Mouse (Mus musculus): ENCODE data around the gene Hist1h1d. TPM values are rescaled to one million over a fixed set of nuclear protein-coding genes. Genes with fewer than 3 reads are reported as not detected.
"Not testable (repeated sequence)": the region's sequence is repeated elsewhere in the genome, so short reads cannot be mapped to it uniquely, and the experiment has no call there.

Gene Hist1h1d
- total and polyA plus RNA-seq, 2 experiments from 2014 or later, result 0.04 to 23.4 TPM

- H3K27me3 ChIP-seq (ENCODE audit: insufficient read depth, low read length), result no peaks in the 10 kb centered on the region
- H3K36me3 ChIP-seq (ENCODE audit: insufficient read depth, low read length), result no peaks in the 10 kb centered on the region
- WGBS, result 20% methylated on average over 7 of the region's 7 CpGs
- DNase-seq (ENCODE audit: low spot score), result no peak
- TF ChIP-seq CTCF (IDR thresholded peaks at IDR 0.05), result no peak
- peaks cover 10% of the 10 kb centered on the region for H3K4me1 ChIP-seq (ENCODE audit: insufficient read depth, low read length)
- H3K4me3 ChIP-seq (ENCODE audit: low read depth, low read length), result no peak overlapping the region
- no peak for ATAC-seq (ENCODE audit: low FRiP score)
- H3K4me2 ChIP-seq (ENCODE audit: low read depth, low read length, poor library complexity, severe bottlenecking), result no peak overlapping the region
- no peaks in the 10 kb centered on the region for H3K9me3 ChIP-seq (ENCODE audit: low read length)
- H3K27ac ChIP-seq (ENCODE audit: low read depth, low read length), result no peak overlapping the region
- H3K9ac ChIP-seq (replicated peaks; ENCODE audit: low read length, poor library complexity, severe bottlenecking), result no peak overlapping the region
These were observed 16.8 kb upstream of the Hist1h1d start for GRCm38 (mm10) chr13:23536076-23536822.

GRCm38 (mm10) chr13:23537006-23537710 lies 15.9 kb upstream of the Hist1h1d start:
- no peaks in the 10 kb centered on the region for H3K27me3 ChIP-seq (ENCODE audit: insufficient read depth, low read length)
- H3K27ac ChIP-seq (ENCODE audit: low read depth, low read length), result no peak overlapping the region
- H3K9me3 ChIP-seq (ENCODE audit: low read length), result no peaks in the 10 kb centered on the region
- DNase-seq (ENCODE audit: low spot score) (no peak), ATAC-seq (ENCODE audit: low FRiP score) (no peak)
- no peaks in the 10 kb centered on the region for H3K36me3 ChIP-seq (ENCODE audit: insufficient read depth, low read length)
- no peak for TF ChIP-seq CTCF (IDR thresholded peaks at IDR 0.05)
- peaks cover 9% of the 10 kb centered on the region for H3K4me1 ChIP-seq (ENCODE audit: insufficient read depth, low read length)
- 83% methylated on average over 3 of the region's 3 CpGs for WGBS
- H3K4me2 ChIP-seq (ENCODE audit: low read depth, low read length, poor library complexity, severe bottlenecking), result no peak overlapping the region
- H3K9ac ChIP-seq (replicated peaks; ENCODE audit: low read length, poor library complexity, severe bottlenecking), result no peak overlapping the region
- H3K4me3 ChIP-seq (ENCODE audit: low read depth, low read length), result no peak overlapping the region

GRCm38 (mm10) chr13:23538249-23538648 lies 14.8 kb upstream of the Hist1h1d start:
- H3K27ac ChIP-seq (ENCODE audit: low read depth, low read length), result no peak overlapping the region
- no peak for TF ChIP-seq CTCF (IDR thresholded peaks at IDR 0.05)
- 83% methylated on average over 5 of the region's 5 CpGs for whole genome bisulfite sequencing
- no peaks in the 10 kb centered on the region for H3K27me3 ChIP-seq (ENCODE audit: insufficient read depth, low read length)
- H3K36me3 ChIP-seq (ENCODE audit: insufficient read depth, low read length), result no peaks in the 10 kb centered on the region
- H3K4me3 ChIP-seq (ENCODE audit: low read depth, low read length), result no peak overlapping the region
- no peaks in the 10 kb centered on the region for H3K9me3 ChIP-seq (ENCODE audit: low read length)
- H3K4me2 ChIP-seq (ENCODE audit: low read depth, low read length, poor library complexity, severe bottlenecking), result no peak overlapping the region
- no peak for DNase-seq (ENCODE audit: low spot score)
- no peak for ATAC-seq (ENCODE audit: low FRiP score)
- H3K9ac ChIP-seq (replicated peaks; ENCODE audit: low read length, poor library complexity, severe bottlenecking), result no peak overlapping the region
- peaks cover 6% of the 10 kb centered on the region for H3K4me1 ChIP-seq (ENCODE audit: insufficient read depth, low read length)

- not testable (repeated sequence) for H3K36me3 ChIP-seq (ENCODE audit: insufficient read depth, low read length); H3K4me1 ChIP-seq (ENCODE audit: insufficient read depth, low read length); H3K4me3 ChIP-seq (ENCODE audit: low read depth, low read length); DNase-seq (ENCODE audit: low spot score); H3K4me2 ChIP-seq (ENCODE audit: low read depth, low read length, poor library complexity, severe bottlenecking); H3K27ac ChIP-seq (ENCODE audit: low read depth, low read length); ATAC-seq (ENCODE audit: low FRiP score); H3K9ac ChIP-seq (replicated peaks; ENCODE audit: low read length, poor library complexity, severe bottlenecking); H3K27me3 ChIP-seq (ENCODE audit: insufficient read depth, low read length); H3K9me3 ChIP-seq (ENCODE audit: low read length)
- WGBS, result 71% methylated on average over 1 of the region's 1 CpGs
These were observed 13.2 kb upstream of the Hist1h1d start for GRCm38 (mm10) chr13:23539821-23540220.

- whole genome bisulfite sequencing, result 81% methylated on average over 3 of the region's 3 CpGs
- no peak overlapping the region for H3K9ac ChIP-seq (replicated peaks; ENCODE audit: low read length, poor library complexity, severe bottlenecking)
- H3K27me3 ChIP-seq (ENCODE audit: insufficient read depth, low read length), result no peaks in the 10 kb centered on the region
- no peak overlapping the region for H3K4me2 ChIP-seq (ENCODE audit: low read depth, low read length, poor library complexity, severe bottlenecking)
- no peak for TF ChIP-seq CTCF (IDR thresholded peaks at IDR 0.05)
- no peaks in the 10 kb centered on the region for H3K4me1 ChIP-seq (ENCODE audit: insufficient read depth, low read length)
- H3K27ac ChIP-seq (ENCODE audit: low read depth, low read length), result no peak overlapping the region
- H3K36me3 ChIP-seq (ENCODE audit: insufficient read depth, low read length), result no peaks in the 10 kb centered on the region
- DNase-seq (ENCODE audit: low spot score) (no peak), ATAC-seq (ENCODE audit: low FRiP score) (no peak)
- no peaks in the 10 kb centered on the region for H3K9me3 ChIP-seq (ENCODE audit: low read length)
- no peak overlapping the region for H3K4me3 ChIP-seq (ENCODE audit: low read depth, low read length)
These were observed 11.6 kb upstream of the Hist1h1d start for GRCm38 (mm10) chr13:23541497-23541896.

GRCm38 (mm10) chr13:23542225-23542980 lies 10.7 kb upstream of the Hist1h1d start:
- H3K27me3 ChIP-seq (ENCODE audit: insufficient read depth, low read length); H3K9me3 ChIP-seq (ENCODE audit: low read length); H3K36me3 ChIP-seq (ENCODE audit: insufficient read depth, low read length); H3K27ac ChIP-seq (ENCODE audit: low read depth, low read length); ATAC-seq (ENCODE audit: low FRiP score); DNase-seq (ENCODE audit: low spot score); H3K4me1 ChIP-seq (ENCODE audit: insufficient read depth, low read length): not testable (repeated sequence)
- WGBS, result 6% methylated on average over 3 of the region's 3 CpGs
- H3K4me2 ChIP-seq (ENCODE audit: low read depth, low read length, poor library complexity, severe bottlenecking), result peak overlapping the region; percentile 65
- 0 out of 2 replicates have a peak overlapping the region, but pooled peaks have one; percentile 4 for H3K9ac ChIP-seq (replicated peaks; ENCODE audit: low read length, poor library complexity, severe bottlenecking)
- peak overlapping the region; percentile 45 for H3K4me3 ChIP-seq (ENCODE audit: low read depth, low read length)

GRCm38 (mm10) chr13:23542999-23543607 lies 10.0 kb upstream of the Hist1h1d start, which contains the start of gene Hist1h2bh:
Gene Hist1h2bh, minus strand, starts transcription at chr13:23543392.
- H3K9me3 ChIP-seq (ENCODE audit: low read length); H3K27me3 ChIP-seq (ENCODE audit: insufficient read depth, low read length); H3K36me3 ChIP-seq (ENCODE audit: insufficient read depth, low read length); H3K4me1 ChIP-seq (ENCODE audit: insufficient read depth, low read length): not testable (repeated sequence)
- H3K27ac ChIP-seq (ENCODE audit: low read depth, low read length), result peak within 1 kb of the TSS; percentile 75
- peak within 1 kb of the TSS; percentile 48; the same call in 1 of the 2 replicates for H3K9ac ChIP-seq (replicated peaks; ENCODE audit: low read length, poor library complexity, severe bottlenecking)
- WGBS, result under 1% methylated on average over 22 of the region's 42 CpGs
- peak within 1 kb of the TSS; percentile 45 for H3K4me3 ChIP-seq (ENCODE audit: low read depth, low read length)
- DNase-seq (ENCODE audit: low spot score) (peak; percentile 93), ATAC-seq (ENCODE audit: low FRiP score) (peak; percentile 78)
- H3K4me2 ChIP-seq (ENCODE audit: low read depth, low read length, poor library complexity, severe bottlenecking), result peak within 1 kb of the TSS; percentile 65

Data from midbrain, postnatal 0 days (tissue).